Mouse (Mus musculus): ENCODE data around the gene Urgcp.

DNA sequence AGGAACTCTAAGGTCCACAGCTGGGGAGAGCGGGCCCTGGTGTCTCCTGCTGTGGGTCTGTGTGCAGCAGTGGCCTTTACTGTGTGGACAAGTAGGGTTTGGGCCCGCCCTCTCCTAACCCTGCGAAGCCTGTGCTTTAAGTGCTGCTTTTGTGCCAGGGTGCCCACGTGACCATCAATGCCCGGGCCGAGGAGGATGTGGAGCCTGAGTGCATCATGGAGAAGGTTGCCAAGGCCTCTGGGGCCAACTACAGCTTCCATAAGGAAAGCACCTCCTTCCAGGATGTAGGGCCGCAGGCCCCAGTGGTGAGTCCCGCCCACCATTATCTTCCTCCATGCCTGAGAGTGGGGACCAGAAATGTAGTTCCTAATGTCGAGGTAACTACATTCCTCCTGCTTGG is 33.1 kb upstream of the Urgcp start:
- TF ChIP-seq CTCF (IDR thresholded peaks at IDR 0.05; ENCODE audit: control insufficient read depth, insufficient read depth, insufficient replicate concordance, low read depth, low read length) (no peak), POLR2A (IDR thresholded peaks at IDR 0.05; ENCODE audit: control insufficient read depth, low read depth, low read length) (no peak)

All from testis, adult 2 months (tissue).